Mouse (Mus musculus) spleen, postnatal 14 days (tissue): Measurements from ENCODE around the gene Gjc2.

Source experiments
- DNase-seq, 2 experiments: peaks; one replicate each; pipeline ENCODE4 v3.0.0; 2021 to 2022; ENCODE audit warnings: low spot score in 2 of 2

Gene Gjc2

GRCm38 (mm10) chr11:59208153-59208831 lies 25.3 kb upstream of the Gjc2 start, which contains the start of gene 2310033P09Rik:
Gene 2310033P09Rik, plus strand, starts transcription at chr11:59208321.
- DNase-seq: peak; percentile 85 to 89

- DNase-seq: peak; percentile 87 to 95
Measured at GRCm38 (mm10) chr11:59202081-59202995, 19.3 kb upstream of the Gjc2 start, which contains the start of gene Mrpl55. Gene Mrpl55, plus strand, starts transcription at chr11:59202486.

DNA sequence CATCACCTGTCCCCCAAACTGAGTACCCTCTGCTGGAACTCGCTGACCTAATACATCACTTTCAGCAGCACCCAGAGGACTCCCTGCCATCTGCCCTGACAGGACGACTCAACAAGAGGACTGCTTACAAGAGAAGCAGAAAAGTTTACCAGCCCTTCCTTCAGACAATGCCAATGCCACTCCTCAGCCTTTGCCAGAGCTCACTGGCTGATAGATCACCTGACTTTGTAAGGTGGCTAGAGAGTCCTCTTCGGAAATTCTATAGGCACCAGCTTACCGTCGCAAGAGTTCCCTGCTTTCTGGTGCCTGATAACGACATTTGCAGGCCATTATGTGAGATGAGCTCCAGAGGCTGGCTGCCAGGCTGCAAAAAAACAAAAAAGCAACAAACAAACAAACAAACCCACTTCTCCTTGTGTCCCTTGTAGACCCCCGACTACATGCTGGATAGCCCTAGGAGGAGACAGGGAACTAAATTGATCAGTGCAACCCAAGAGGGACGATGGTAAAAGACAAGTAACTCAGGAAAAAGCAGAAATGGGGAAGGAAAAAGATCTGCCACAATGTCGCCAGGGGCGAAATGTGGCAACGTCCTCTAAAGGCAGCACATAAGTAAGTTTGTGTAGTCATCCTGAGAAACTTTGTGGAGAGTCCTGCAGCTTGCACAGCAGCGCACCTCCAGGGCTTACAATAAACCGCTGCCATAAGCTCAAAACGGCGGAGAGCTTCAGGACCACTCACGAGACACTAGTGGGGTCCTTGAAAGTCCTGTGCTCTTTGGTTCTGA lies 18.4 kb upstream of the Gjc2 start:
- no peak for DNase-seq

DNA sequence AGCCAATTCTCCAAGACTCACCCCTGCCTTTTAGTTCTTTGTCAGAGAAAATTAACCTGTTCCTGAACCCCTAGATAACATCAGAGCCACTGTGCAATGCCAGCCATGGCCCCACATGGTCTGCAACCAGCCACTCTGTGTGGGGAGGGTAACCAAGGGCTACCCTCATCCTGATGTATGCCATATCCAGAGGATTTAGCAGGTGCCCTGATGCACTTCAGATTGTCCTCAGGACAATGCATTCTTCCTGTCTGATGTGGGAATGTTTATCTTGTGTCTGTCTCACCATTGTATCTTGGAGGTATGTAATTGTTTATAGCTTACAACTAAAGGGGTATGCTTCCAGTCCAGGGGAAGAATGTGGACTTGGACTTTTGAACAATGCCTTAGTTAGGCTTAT lies 13.2 kb upstream of the Gjc2 start:
- DNase-seq: no peak

- no peak for DNase-seq
Measured at GRCm38 (mm10) chr11:59192059-59192386, 9.0 kb upstream of the Gjc2 start, which contains the start of gene Guk1. Gene Guk1, minus strand, starts transcription at chr11:59192212.

- DNase-seq: peak; percentile 75 to 84
Measured at GRCm38 (mm10) chr11:59191231-59192058, 8.4 kb upstream of the Gjc2 start.

DNA sequence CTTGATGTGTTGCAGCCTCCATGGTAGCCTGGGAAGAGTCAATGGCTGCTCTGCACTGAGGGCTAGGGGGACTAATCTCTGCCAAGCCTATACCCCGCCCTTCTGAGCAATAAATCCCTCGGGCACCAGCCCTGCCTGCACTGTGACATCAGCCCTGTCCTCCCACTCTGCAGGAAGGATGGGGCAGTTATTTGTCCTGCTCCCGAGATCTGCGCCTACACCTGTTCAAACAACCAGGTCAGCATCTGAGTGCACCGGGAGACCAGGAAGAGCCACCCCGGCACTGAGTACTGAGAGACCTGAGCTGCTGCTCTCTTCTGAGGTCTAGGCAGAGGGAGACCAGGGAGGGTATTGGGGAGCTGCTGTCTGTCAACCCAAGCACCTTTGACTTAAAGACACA lies 4.7 kb upstream of the Gjc2 start:
- no peak for DNase-seq

- DNase-seq: no peak
Measured at GRCm38 (mm10) chr11:59185490-59185889, 2.5 kb upstream of the Gjc2 start.

DNA sequence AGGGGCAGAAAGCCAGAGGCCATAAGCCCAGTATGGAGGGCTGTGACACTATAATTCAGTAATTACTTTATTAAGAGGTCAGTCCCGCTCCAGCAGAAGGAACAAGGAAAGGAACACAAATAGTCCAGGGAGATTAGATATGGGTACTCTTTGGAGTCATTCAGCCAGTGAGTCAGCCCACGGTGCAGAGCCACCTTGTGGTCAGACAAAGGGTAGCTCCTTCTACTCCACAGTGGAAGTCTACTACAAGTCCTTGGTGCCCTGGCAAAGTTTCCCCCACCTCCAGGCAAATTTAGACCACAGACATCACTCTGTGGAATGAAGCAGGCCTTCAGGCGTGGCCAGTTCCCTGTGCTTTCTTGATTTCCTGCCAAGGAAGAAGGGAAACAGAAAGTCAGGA lies 808 bp upstream of the Gjc2 start:
- DNase-seq: peak in 1 of 2 experiments; percentile 60

GRCm38 (mm10) chr11:59176921-59177320 lies 6.1 kb downstream of the Gjc2 start:
- DNase-seq: no peak

GRCm38 (mm10) chr11:59176475-59176874 lies 6.5 kb downstream of the Gjc2 start:
- no peak for DNase-seq

GRCm38 (mm10) chr11:59174189-59174838 lies 8.7 kb downstream of the Gjc2 start:
- DNase-seq: no peak

DNA sequence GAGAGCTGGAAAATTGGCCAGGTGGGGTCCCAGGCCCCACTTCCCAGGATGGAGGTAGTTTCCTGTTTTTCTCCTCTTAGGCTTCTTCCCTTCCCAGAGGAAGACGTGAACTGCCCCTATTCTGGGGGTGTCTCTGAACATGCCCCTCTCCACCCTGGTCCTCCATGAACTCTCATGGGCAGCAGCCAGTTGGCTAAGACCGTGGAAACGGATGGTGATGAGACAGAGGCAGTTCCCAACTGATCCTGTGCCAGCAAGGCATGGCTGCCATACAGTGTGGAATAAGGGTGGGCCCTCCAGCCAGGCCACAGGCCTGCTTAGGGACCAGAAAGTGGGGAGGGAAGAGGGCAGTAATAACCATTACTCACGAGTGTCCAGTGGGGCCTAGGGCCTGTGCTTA lies 12.5 kb downstream of the Gjc2 start:
- DNase-seq: no peak

- DNase-seq: no peak
Measured at GRCm38 (mm10) chr11:59169807-59170206, 13.2 kb downstream of the Gjc2 start.

DNA sequence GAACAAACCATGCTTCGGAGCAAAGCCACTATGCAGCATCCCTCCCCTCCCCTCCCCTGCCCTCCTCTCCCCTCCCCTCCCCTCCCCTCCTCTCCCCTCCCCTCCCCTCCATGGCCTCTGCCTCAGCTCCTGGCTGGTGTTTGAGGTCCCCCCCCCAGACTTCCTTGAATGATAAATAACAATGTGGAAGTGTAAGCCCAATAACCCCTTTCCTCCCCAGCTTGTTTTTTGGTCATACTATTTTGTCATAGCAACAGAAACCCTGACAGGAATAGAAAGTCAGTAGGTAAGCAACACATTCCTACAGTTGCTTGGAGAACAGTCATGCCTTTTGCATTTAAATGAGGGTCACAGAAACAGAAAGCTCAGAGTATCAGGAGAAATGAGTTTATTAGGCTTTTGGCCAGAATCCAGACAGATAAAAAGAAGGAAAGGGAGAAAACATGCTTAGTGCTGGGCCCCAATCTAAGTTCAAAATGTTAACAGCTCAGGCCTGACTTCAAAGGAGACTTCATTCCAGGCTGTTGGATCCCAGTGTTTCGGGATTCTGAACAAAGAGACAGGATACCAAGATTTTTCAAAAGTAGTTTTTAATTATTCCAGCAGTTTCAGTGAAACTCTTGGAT lies 17.3 kb downstream of the Gjc2 start:
- no peak for DNase-seq

- DNase-seq: peak; percentile 65 to 68
Measured at GRCm38 (mm10) chr11:59164384-59164783, 18.6 kb downstream of the Gjc2 start.

GRCm38 (mm10) chr11:59163255-59164236 lies 19.5 kb downstream of the Gjc2 start, which contains the start of gene Iba57:
Gene Iba57, minus strand, starts transcription at chr11:59163739.
- DNase-seq: peak; percentile 92 to 94

GRCm38 (mm10) chr11:59162443-59163254 lies 20.4 kb downstream of the Gjc2 start:
- DNase-seq: no peak
